Mouse (Mus musculus): Measurements from ENCODE around the gene Inpp5k.

DNA sequence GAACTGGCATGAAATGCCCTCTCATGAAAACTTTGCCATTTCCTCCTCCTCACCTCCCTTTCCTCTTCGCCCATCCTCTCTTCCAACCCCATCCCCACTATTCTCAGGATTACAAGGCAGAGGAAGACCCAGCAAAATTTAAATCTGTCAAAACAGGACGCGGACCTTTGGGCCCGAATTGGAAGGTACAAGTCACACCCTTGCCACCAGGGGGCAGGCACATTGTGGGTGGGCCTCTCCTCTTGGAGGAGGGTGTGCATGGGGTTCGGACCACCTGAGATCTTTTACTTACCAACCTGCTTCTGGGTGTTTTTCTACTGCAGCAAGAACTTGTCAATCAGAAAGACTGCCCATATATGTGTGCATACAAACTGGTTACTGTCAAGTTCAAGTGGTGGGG is 11.7 kb upstream of the Inpp5k start:
- TF ChIP-seq GATA1 (IDR thresholded peaks at IDR 0.05; ENCODE audit: low read length), result no peak
- no peak for TF ChIP-seq TAL1 (IDR thresholded peaks at IDR 0.05; ENCODE audit: low read length)

Data from erythroblast, embryonic 14.5 days (primary cell).